Mouse (Mus musculus): Measurements from ENCODE around the gene Trim68. TPM values are rescaled to one million over a fixed set of nuclear protein-coding genes. Genes with fewer than 3 reads are reported as not detected.
"Not testable (repeated sequence)": the region's sequence is repeated elsewhere in the genome, so short reads cannot be mapped to it uniquely, and the experiment has no call there.

The Trim68 gene
- polyA plus RNA-seq, 1 experiment from 2014 or later, result 12.6 TPM

DNA sequence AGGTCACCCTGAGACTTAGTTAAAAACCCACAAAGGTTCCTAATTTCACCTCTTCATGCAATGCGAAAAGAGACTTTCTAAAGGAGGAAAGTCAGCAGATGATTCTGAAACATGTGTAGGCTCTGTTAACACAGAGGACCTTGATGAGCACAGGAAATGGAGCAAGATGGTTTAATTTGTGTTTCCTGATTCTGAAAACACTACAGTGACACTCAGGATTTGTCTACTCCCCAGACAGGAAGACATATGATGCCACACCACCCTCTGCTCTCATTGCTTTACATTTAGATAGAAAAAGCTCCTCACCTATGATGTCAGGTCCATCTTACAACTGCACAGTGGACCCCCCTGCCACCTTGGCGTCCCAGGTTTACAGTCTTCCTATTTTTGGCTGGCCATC lies 10.9 kb downstream of the Trim68 start:
- H3K27ac ChIP-seq (replicated peaks; ENCODE audit: low read depth, low read length), result no peak overlapping the region
- no peaks in the 10 kb centered on the region for H3K27me3 ChIP-seq (replicated peaks; ENCODE audit: control insufficient read depth, insufficient read depth, low read length)
- ATAC-seq (ENCODE audit: low read depth) (no peak), DNase-seq (ENCODE audit: low spot score) (no peak)
- no peak overlapping the region for H3K9ac ChIP-seq (ENCODE audit: low read depth, low read length)
- WGBS, result 89% methylated on average over 2 of the region's 2 CpGs
- H3K4me3 ChIP-seq (ENCODE audit: low read depth, low read length), result no peak overlapping the region
- H3K4me2 ChIP-seq (ENCODE audit: low read depth, low read length), result no peak overlapping the region
- H3K36me3 ChIP-seq (ENCODE audit: control insufficient read depth, insufficient read depth, low read length), result 0 out of 2 replicates have a peak, but pooled peaks cover 5% of the 10 kb centered on the region
- no peaks in the 10 kb centered on the region for H3K9me3 ChIP-seq (ENCODE audit: control insufficient read depth, low read length)
- no peaks in the 10 kb centered on the region for H3K4me1 ChIP-seq (ENCODE audit: control insufficient read depth, insufficient read depth, low read length)

DNA sequence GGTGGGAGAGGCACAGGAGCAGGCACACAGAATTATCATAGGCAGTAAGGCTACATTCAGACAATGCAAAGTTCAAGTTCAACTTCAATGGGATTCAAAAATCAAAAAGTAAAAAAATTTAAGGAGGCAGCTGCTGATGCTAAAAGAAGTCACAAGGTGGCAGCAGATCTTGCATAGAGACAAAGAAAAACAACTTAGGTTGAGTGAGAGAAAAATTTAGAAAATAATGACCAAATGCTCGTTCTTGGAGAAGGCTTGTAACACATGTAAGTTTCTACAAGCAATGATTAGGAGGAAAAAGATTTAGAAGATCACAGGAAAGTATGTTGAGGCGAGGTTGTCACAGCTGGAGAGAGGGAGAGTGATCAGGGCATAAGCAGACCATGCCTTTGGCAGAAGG lies 21.7 kb downstream of the Trim68 start:
- H3K4me3 ChIP-seq (ENCODE audit: low read depth, low read length), result no peak overlapping the region
- no peak overlapping the region for H3K27ac ChIP-seq (replicated peaks; ENCODE audit: low read depth, low read length)
- ATAC-seq (ENCODE audit: low read depth), result no peak
- no peaks in the 10 kb centered on the region for H3K4me1 ChIP-seq (ENCODE audit: control insufficient read depth, insufficient read depth, low read length)
- no peaks in the 10 kb centered on the region for H3K27me3 ChIP-seq (replicated peaks; ENCODE audit: control insufficient read depth, insufficient read depth, low read length)
- no peak overlapping the region for H3K9ac ChIP-seq (ENCODE audit: low read depth, low read length)
- no peaks in the 10 kb centered on the region for H3K9me3 ChIP-seq (ENCODE audit: control insufficient read depth, low read length)
- no peak overlapping the region for H3K4me2 ChIP-seq (ENCODE audit: low read depth, low read length)
- peak; percentile 29 for DNase-seq (ENCODE audit: low spot score)
- WGBS, result 32% methylated on average over 2 of the region's 2 CpGs
- H3K36me3 ChIP-seq (ENCODE audit: control insufficient read depth, insufficient read depth, low read length), result no peaks in the 10 kb centered on the region

DNA sequence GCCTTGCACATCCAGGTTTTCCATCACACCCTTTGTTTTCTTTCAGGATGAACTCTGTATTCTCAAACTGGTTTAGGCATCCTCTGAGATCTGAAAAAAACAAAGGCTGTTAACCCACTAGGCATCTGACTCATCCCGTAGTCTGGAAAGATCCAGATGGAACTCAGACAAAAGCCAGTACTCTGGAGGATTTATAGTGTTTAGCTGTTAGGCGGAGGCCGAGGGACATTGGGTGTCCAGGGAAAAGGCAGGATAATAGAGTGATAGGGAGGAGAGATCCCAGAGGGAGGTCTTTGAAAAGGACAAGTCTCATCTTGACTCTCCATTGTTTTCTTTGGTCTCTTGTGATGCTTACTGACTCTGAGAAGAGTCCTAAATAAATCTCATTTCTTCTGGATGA lies 22.5 kb downstream of the Trim68 start, which contains the start of gene Olfr556:
Olfr556 (plus strand) TSS at position 301 of the 400 bp plus-strand sequence.
- H3K36me3 ChIP-seq (ENCODE audit: control insufficient read depth, insufficient read depth, low read length), result no peaks in the 10 kb centered on the region
- H3K9me3 ChIP-seq (ENCODE audit: control insufficient read depth, low read length), result no peaks in the 10 kb centered on the region
- H3K27ac ChIP-seq (replicated peaks; ENCODE audit: low read depth, low read length), result no peak within 1 kb of the TSS
- H3K27me3 ChIP-seq (replicated peaks; ENCODE audit: control insufficient read depth, insufficient read depth, low read length), result no peaks in the 10 kb centered on the region
- no peak within 1 kb of the TSS for H3K9ac ChIP-seq (ENCODE audit: low read depth, low read length)
- ATAC-seq (ENCODE audit: low read depth), result no peak
- WGBS, result 68% methylated on average over 3 of the region's 3 CpGs
- H3K4me1 ChIP-seq (ENCODE audit: control insufficient read depth, insufficient read depth, low read length), result no peaks in the 10 kb centered on the region
- H3K4me2 ChIP-seq (ENCODE audit: low read depth, low read length), result no peak within 1 kb of the TSS
- no peak for DNase-seq (ENCODE audit: low spot score)
- no peak within 1 kb of the TSS for H3K4me3 ChIP-seq (ENCODE audit: low read depth, low read length)

DNA sequence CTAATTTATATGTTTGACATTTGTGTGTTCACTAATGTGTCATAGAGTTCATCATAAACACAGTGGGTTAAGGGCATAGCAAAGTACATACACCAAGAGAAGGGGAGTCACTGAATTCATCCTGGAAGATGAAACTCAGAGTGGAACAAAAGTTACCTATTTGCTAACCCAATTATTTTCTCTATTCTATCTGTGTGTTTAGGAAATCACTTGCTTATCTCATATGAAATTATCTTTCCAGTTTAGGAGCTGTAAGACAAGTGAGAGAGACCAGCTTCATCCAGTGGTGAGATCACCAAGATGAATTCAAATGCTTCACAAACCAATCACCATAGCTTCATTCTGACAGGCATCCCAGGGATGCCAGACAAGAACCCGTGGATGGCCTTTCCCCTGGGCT lies 28.6 kb downstream of the Trim68 start, which contains the start of gene Olfr555:
Olfr555 (plus strand) TSS at position 301 of the 400 bp plus-strand sequence.
- 69% methylated on average over 1 of the region's 1 CpGs for WGBS
- no peak for ATAC-seq (ENCODE audit: low read depth)

DNA sequence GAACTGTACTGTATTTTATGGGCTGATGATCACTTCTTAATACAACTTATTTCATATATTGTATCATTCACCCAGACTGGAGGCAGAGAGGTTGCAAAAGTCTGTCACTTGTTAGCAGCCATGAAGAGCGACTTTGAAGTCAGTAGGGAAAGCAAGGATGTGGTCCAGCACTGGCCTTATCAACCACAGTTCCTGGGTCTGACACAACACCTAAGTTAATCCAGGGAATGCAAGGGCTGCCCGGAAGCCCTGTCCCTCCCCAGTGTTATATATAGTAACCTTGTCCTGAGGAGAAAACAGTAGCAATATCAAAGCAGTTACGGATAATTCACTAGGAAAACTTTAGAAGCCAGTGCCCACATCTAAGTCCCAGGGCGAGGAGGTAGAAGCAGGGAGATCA lies 42.2 kb downstream of the Trim68 start:
- WGBS, result 85% methylated on average over 2 of the region's 4 CpGs
- H3K9me3 ChIP-seq (ENCODE audit: control insufficient read depth, low read length), result not testable (repeated sequence)

More for the DNA sequence above, 28.6 kb downstream of the Trim68 start, which contains the start of gene Olfr555:
- no peak for DNase-seq (ENCODE audit: low spot score)
- no peaks in the 10 kb centered on the region for H3K27me3 ChIP-seq (replicated peaks; ENCODE audit: control insufficient read depth, insufficient read depth, low read length)
- no peaks in the 10 kb centered on the region for H3K4me1 ChIP-seq (ENCODE audit: control insufficient read depth, insufficient read depth, low read length)
- H3K4me3 ChIP-seq (ENCODE audit: low read depth, low read length), result no peak within 1 kb of the TSS
- no peak within 1 kb of the TSS for H3K9ac ChIP-seq (ENCODE audit: low read depth, low read length)
- H3K4me2 ChIP-seq (ENCODE audit: low read depth, low read length), result no peak within 1 kb of the TSS
- H3K36me3 ChIP-seq (ENCODE audit: control insufficient read depth, insufficient read depth, low read length), result no peaks in the 10 kb centered on the region
- no peak within 1 kb of the TSS for H3K27ac ChIP-seq (replicated peaks; ENCODE audit: low read depth, low read length)
- H3K9me3 ChIP-seq (ENCODE audit: control insufficient read depth, low read length), result no peaks in the 10 kb centered on the region

DNA sequence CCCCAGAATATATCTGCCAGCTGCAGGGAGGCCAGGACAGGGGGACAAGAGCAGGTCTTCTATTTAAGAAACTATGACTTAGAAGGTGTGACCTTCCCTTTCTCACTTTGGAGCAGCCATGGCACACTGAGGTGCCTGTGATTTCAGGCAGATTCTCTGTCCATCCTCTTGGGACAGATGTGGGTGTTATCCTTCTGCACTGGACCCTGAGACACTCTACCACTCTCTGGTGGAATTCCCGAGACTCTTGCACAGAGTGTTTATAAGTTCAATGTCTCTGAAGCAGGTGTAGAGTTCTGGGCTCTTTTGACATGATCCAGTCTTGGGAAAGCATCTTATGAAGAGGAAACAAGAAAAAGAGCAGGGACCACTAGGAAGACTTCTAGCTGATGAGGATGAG lies 49.0 kb downstream of the Trim68 start, which contains the start of gene Olfr554:
Olfr554 (plus strand) TSS at position 301 of the 400 bp plus-strand sequence.
- H3K9ac ChIP-seq (ENCODE audit: low read depth, low read length), result no peak within 1 kb of the TSS
- no peak within 1 kb of the TSS for H3K4me2 ChIP-seq (ENCODE audit: low read depth, low read length)
- no peaks in the 10 kb centered on the region for H3K27me3 ChIP-seq (replicated peaks; ENCODE audit: control insufficient read depth, insufficient read depth, low read length)
- ATAC-seq (ENCODE audit: low read depth) (no peak), DNase-seq (ENCODE audit: low spot score) (no peak)
- H3K27ac ChIP-seq (replicated peaks; ENCODE audit: low read depth, low read length), result no peak within 1 kb of the TSS
- H3K4me1 ChIP-seq (ENCODE audit: control insufficient read depth, insufficient read depth, low read length), result no peaks in the 10 kb centered on the region
- no peaks in the 10 kb centered on the region for H3K9me3 ChIP-seq (ENCODE audit: control insufficient read depth, low read length)
- 68% methylated on average over 1 of the region's 1 CpGs for WGBS
- no peak within 1 kb of the TSS for H3K4me3 ChIP-seq (ENCODE audit: low read depth, low read length)
- no peaks in the 10 kb centered on the region for H3K36me3 ChIP-seq (ENCODE audit: control insufficient read depth, insufficient read depth, low read length)

More for the DNA sequence above, 42.2 kb downstream of the Trim68 start:
- not testable (repeated sequence) for ATAC-seq (ENCODE audit: low read depth); H3K4me1 ChIP-seq (ENCODE audit: control insufficient read depth, insufficient read depth, low read length); H3K36me3 ChIP-seq (ENCODE audit: control insufficient read depth, insufficient read depth, low read length); H3K27ac ChIP-seq (replicated peaks; ENCODE audit: low read depth, low read length); DNase-seq (ENCODE audit: low spot score); H3K9ac ChIP-seq (ENCODE audit: low read depth, low read length); H3K4me2 ChIP-seq (ENCODE audit: low read depth, low read length); H3K27me3 ChIP-seq (replicated peaks; ENCODE audit: control insufficient read depth, insufficient read depth, low read length); H3K4me3 ChIP-seq (ENCODE audit: low read depth, low read length)

DNA sequence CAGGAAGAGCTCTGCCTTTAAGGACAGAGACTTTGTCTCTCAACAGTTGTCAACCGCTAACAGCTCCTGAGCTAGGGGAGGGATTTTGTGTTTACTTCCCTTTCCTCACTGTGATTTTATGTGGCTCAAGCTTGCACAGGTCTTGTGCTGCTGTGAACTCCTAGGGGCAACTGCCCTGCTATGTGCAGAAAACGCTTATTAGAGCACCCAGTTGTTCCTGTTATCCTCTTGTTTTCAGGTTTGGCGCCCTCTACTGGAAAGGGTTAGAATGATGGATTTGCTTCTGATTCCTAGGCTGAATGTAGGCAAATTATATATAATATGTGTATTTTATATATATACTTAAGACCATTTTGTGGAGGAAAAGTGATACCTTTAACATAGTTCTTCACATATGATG lies 50.5 kb downstream of the Trim68 start:
- 33% methylated on average over 3 of the region's 3 CpGs for WGBS

More for the DNA sequence above, 50.5 kb downstream of the Trim68 start:
- Histone ChIP-seq H3K27ac (replicated peaks; ENCODE audit: low read depth, low read length) (no peak overlapping the region), H3K36me3 (ENCODE audit: control insufficient read depth, insufficient read depth, low read length) (no peaks in the 10 kb centered on the region), H3K9ac (ENCODE audit: low read depth, low read length) (no peak overlapping the region), H3K4me2 (ENCODE audit: low read depth, low read length) (no peak overlapping the region), H3K4me1 (ENCODE audit: control insufficient read depth, insufficient read depth, low read length) (no peaks in the 10 kb centered on the region), H3K4me3 (ENCODE audit: low read depth, low read length) (no peak overlapping the region), H3K9me3 (ENCODE audit: control insufficient read depth, low read length) (no peaks in the 10 kb centered on the region), H3K27me3 (replicated peaks; ENCODE audit: control insufficient read depth, insufficient read depth, low read length) (no peaks in the 10 kb centered on the region)
- DNase-seq (ENCODE audit: low spot score) (peak; percentile 8), ATAC-seq (ENCODE audit: low read depth) (no peak)

Other genes starting within 250 kb of the Trim68 start
- gene Rrm1, start 245.6 kb downstream of the Trim68 start, polyA plus RNA-seq (2014; fragmentation: Nextera tagmentation; extraction: Ambion mirVana), result 98.1 and 123 TPM in 2 replicates
- gene Olfr543, start 205.6 kb downstream of the Trim68 start, polyA plus RNA-seq (2014; fragmentation: Nextera tagmentation; extraction: Ambion mirVana), result 0.31 and 0.97 TPM in 2 replicates
- gene Olfr544, start 199.0 kb downstream of the Trim68 start, polyA plus RNA-seq (2014; fragmentation: Nextera tagmentation; extraction: Ambion mirVana), result 0.10 and 0.14 TPM in 2 replicates
- not detected in 2 replicates for gene Olfr545, start 187.8 kb downstream of the Trim68 start, polyA plus RNA-seq (2014; fragmentation: Nextera tagmentation; extraction: Ambion mirVana)
- not detected in 2 replicates for gene Olfr547, start 152.6 kb downstream of the Trim68 start, polyA plus RNA-seq (2014; fragmentation: Nextera tagmentation; extraction: Ambion mirVana)
- not detected in 2 replicates for gene Olfr548-ps1, start 146.4 kb downstream of the Trim68 start, polyA plus RNA-seq (2014; fragmentation: Nextera tagmentation; extraction: Ambion mirVana)
- gene Olfr549, start 137.5 kb downstream of the Trim68 start, polyA plus RNA-seq (2014; fragmentation: Nextera tagmentation; extraction: Ambion mirVana), result not detected in 2 replicates
- 0.58 and 1.1 TPM in 2 replicates for gene Trim21, start 121.8 kb downstream of the Trim68 start, polyA plus RNA-seq (2014; fragmentation: Nextera tagmentation; extraction: Ambion mirVana)
- gene Olfr550, start 115.9 kb downstream of the Trim68 start, polyA plus RNA-seq (2014; fragmentation: Nextera tagmentation; extraction: Ambion mirVana), result 0.33 and 0.71 TPM in 2 replicates
- 0.03 TPM in 1 of 2 replicates, not detected in the other for gene Olfr551, start 95.4 kb downstream of the Trim68 start, polyA plus RNA-seq (2014; fragmentation: Nextera tagmentation; extraction: Ambion mirVana)
- 0.14 TPM in 1 of 2 replicates, not detected in the other for gene Olfr552, start 89.6 kb downstream of the Trim68 start, polyA plus RNA-seq (2014; fragmentation: Nextera tagmentation; extraction: Ambion mirVana)
- gene Olfr553, start 69.1 kb downstream of the Trim68 start, polyA plus RNA-seq (2014; fragmentation: Nextera tagmentation; extraction: Ambion mirVana), result 0.08 TPM in 1 of 2 replicates, not detected in the other
- gene Olfr554, start 48.9 kb downstream of the Trim68 start, polyA plus RNA-seq (2014; fragmentation: Nextera tagmentation; extraction: Ambion mirVana), result not detected in 2 replicates
- not detected in 2 replicates for gene Olfr555, start 28.5 kb downstream of the Trim68 start, polyA plus RNA-seq (2014; fragmentation: Nextera tagmentation; extraction: Ambion mirVana)
- gene Olfr556, start 22.4 kb downstream of the Trim68 start, polyA plus RNA-seq (2014; fragmentation: Nextera tagmentation; extraction: Ambion mirVana), result not detected in 2 replicates
- 0.10 and 0.12 TPM in 2 replicates for gene Olfr557, start 8.6 kb upstream of the Trim68 start, polyA plus RNA-seq (2014; fragmentation: Nextera tagmentation; extraction: Ambion mirVana)
- 0.75 and 1.4 TPM in 2 replicates for gene Olfr558, start 14.9 kb upstream of the Trim68 start, polyA plus RNA-seq (2014; fragmentation: Nextera tagmentation; extraction: Ambion mirVana)
- gene Olfr33, start 31.7 kb upstream of the Trim68 start, polyA plus RNA-seq (2014; fragmentation: Nextera tagmentation; extraction: Ambion mirVana), result not detected in 2 replicates
- not detected in 2 replicates for gene Olfr559, start 40.2 kb upstream of the Trim68 start, polyA plus RNA-seq (2014; fragmentation: Nextera tagmentation; extraction: Ambion mirVana)
- not detected in 2 replicates for gene Olfr560, start 72.0 kb upstream of the Trim68 start, polyA plus RNA-seq (2014; fragmentation: Nextera tagmentation; extraction: Ambion mirVana)
- gene Olfr78, start 72.1 kb upstream of the Trim68 start, polyA plus RNA-seq (2014; fragmentation: Nextera tagmentation; extraction: Ambion mirVana), result 1.0 and 1.5 TPM in 2 replicates
- gene Olfr561, start 83.9 kb upstream of the Trim68 start, polyA plus RNA-seq (2014; fragmentation: Nextera tagmentation; extraction: Ambion mirVana), result 0.11 TPM in 1 of 2 replicates, not detected in the other
- not detected in 2 replicates for gene Olfr564, start 116.2 kb upstream of the Trim68 start, polyA plus RNA-seq (2014; fragmentation: Nextera tagmentation; extraction: Ambion mirVana)
- 0.14 TPM in 1 of 2 replicates, not detected in the other for gene Olfr566, start 171.4 kb upstream of the Trim68 start, polyA plus RNA-seq (2014; fragmentation: Nextera tagmentation; extraction: Ambion mirVana)
- gene Olfr568, start 189.8 kb upstream of the Trim68 start, polyA plus RNA-seq (2014; fragmentation: Nextera tagmentation; extraction: Ambion mirVana), result not detected in 2 replicates
- gene Olfr569, start 203.6 kb upstream of the Trim68 start, polyA plus RNA-seq (2014; fragmentation: Nextera tagmentation; extraction: Ambion mirVana), result not detected in 2 replicates
- gene Olfr570, start 207.2 kb upstream of the Trim68 start, polyA plus RNA-seq (2014; fragmentation: Nextera tagmentation; extraction: Ambion mirVana), result not detected in 2 replicates
- 0.06 and 0.08 TPM in 2 replicates for gene Olfr571, start 230.2 kb upstream of the Trim68 start, polyA plus RNA-seq (2014; fragmentation: Nextera tagmentation; extraction: Ambion mirVana)
- gene Olfr572, start 237.1 kb upstream of the Trim68 start, polyA plus RNA-seq (2014; fragmentation: Nextera tagmentation; extraction: Ambion mirVana), result not detected in 2 replicates

All from embryonic facial prominence, embryonic 14.5 days (tissue).